Mouse (Mus musculus): ENCODE data around the gene Runx2. TPM values are rescaled to one million over a fixed set of nuclear protein-coding genes. Genes with fewer than 3 reads are reported as not detected.

Runx2 gene
- polyA plus RNA-seq, 1 experiment from 2014 or later: 14.0 TPM

GRCm38 (mm10) chr17:44479918-44480317 is 334.7 kb downstream of the Runx2 start:
- no peak for ATAC-seq

GRCm38 (mm10) chr17:44479491-44479890 is 335.1 kb downstream of the Runx2 start:
- in situ Hi-C loops (cut with MboI; ENCODE audit: low pct_unique_long_range_greater_than_20kb): no loop called here
- POLR2A ChIA-PET: no interaction called here
- CTCF ChIA-PET: interaction anchor here (1.0 kb wide), 1 partner anchor 11 kb away, joined by 3 read pairs; no protein-coding TSS in a partner anchor
- DNase-seq (ENCODE audit: low read depth, low spot score) (no peak), ATAC-seq (no peak)
- H3K27me3 ChIP-seq: no peaks in the 10 kb centered on the region
- TF ChIP-seq CTCF (IDR thresholded peaks at IDR 0.05): no peak

More at GRCm38 (mm10) chr17:44479918-44480317, 334.7 kb downstream of the Runx2 start:
- ChIA-PET POLR2A (no interaction called here), CTCF (no interaction called here)
- DNase-seq (ENCODE audit: low read depth, low spot score): no peak
- in situ Hi-C loops (cut with MboI; ENCODE audit: low pct_unique_long_range_greater_than_20kb): no loop called here
- no peaks in the 10 kb centered on the region for H3K27me3 ChIP-seq
- TF ChIP-seq CTCF (IDR thresholded peaks at IDR 0.05): no peak

GRCm38 (mm10) chr17:44475910-44476309 is 338.7 kb downstream of the Runx2 start:
- ChIA-PET CTCF (no interaction called here), POLR2A (interaction anchor here (1.4 kb wide), 1 partner anchor 24 kb away, joined by 3 read pairs; no protein-coding TSS in a partner anchor)
- ATAC-seq (no peak), DNase-seq (ENCODE audit: low read depth, low spot score) (no peak)
- no peaks in the 10 kb centered on the region for H3K27me3 ChIP-seq
- in situ Hi-C loops (cut with MboI; ENCODE audit: low pct_unique_long_range_greater_than_20kb): no loop called here
- no peak for TF ChIP-seq CTCF (IDR thresholded peaks at IDR 0.05)

GRCm38 (mm10) chr17:44474280-44474679 is 340.3 kb downstream of the Runx2 start:
- in situ Hi-C loops (cut with MboI; ENCODE audit: low pct_unique_long_range_greater_than_20kb): no loop called here
- H3K27me3 ChIP-seq: no peaks in the 10 kb centered on the region
- no peak for TF ChIP-seq CTCF (IDR thresholded peaks at IDR 0.05)
- ATAC-seq: no peak
- ChIA-PET POLR2A (no interaction called here), CTCF (interaction anchor here (1.1 kb wide), 1 partner anchor 20 kb away, joined by 3 read pairs; no protein-coding TSS in a partner anchor)
- DNase-seq (ENCODE audit: low read depth, low spot score): no peak

- H3K27me3 ChIP-seq: no peaks in the 10 kb centered on the region
- POLR2A ChIA-PET: interaction anchor here (0.6 kb wide), 1 partner anchor 26 kb away, joined by 3 read pairs; no protein-coding TSS in a partner anchor
- no peak for TF ChIP-seq CTCF (IDR thresholded peaks at IDR 0.05)
- CTCF ChIA-PET: no interaction called here
- ATAC-seq (no peak), DNase-seq (ENCODE audit: low read depth, low spot score) (no peak)
- in situ Hi-C loops (cut with MboI; ENCODE audit: low pct_unique_long_range_greater_than_20kb): no loop called here
Measured at GRCm38 (mm10) chr17:44472695-44473094, 341.9 kb downstream of the Runx2 start.

GRCm38 (mm10) chr17:44463679-44464078 is 350.9 kb downstream of the Runx2 start:
- in situ Hi-C loops (cut with MboI; ENCODE audit: low pct_unique_long_range_greater_than_20kb): no loop called here
- DNase-seq (ENCODE audit: low read depth, low spot score) (no peak), ATAC-seq (no peak)
- no peaks in the 10 kb centered on the region for H3K27me3 ChIP-seq
- ChIA-PET CTCF (no interaction called here), POLR2A (no interaction called here)
- TF ChIP-seq CTCF (IDR thresholded peaks at IDR 0.05): no peak

GRCm38 (mm10) chr17:44460156-44460555 is 354.4 kb downstream of the Runx2 start:
- H3K27me3 ChIP-seq: no peaks in the 10 kb centered on the region
- ATAC-seq (no peak), DNase-seq (ENCODE audit: low read depth, low spot score) (no peak)
- in situ Hi-C loops (cut with MboI; ENCODE audit: low pct_unique_long_range_greater_than_20kb): no loop called here
- CTCF ChIA-PET: interaction anchor here (1.5 kb wide), 1 partner anchor 8 kb away, joined by 3 read pairs; no protein-coding TSS in a partner anchor
- POLR2A ChIA-PET: no interaction called here
- no peak for TF ChIP-seq CTCF (IDR thresholded peaks at IDR 0.05)

- ATAC-seq (no peak), DNase-seq (ENCODE audit: low read depth, low spot score) (no peak)
- in situ Hi-C loops (cut with MboI; ENCODE audit: low pct_unique_long_range_greater_than_20kb): loop anchor here (5.0 to 10.0 kb wide), 4 partner anchors 278 to 918 kb away; no protein-coding TSS in a partner anchor
- TF ChIP-seq CTCF (IDR thresholded peaks at IDR 0.05): no peak
- no peaks in the 10 kb centered on the region for H3K27me3 ChIP-seq
- ChIA-PET CTCF (interaction anchor here (1.5 kb wide), 1 partner anchor 10 kb away, joined by 3 read pairs; no protein-coding TSS in a partner anchor), POLR2A (interaction anchor here (0.6 kb wide), 1 partner anchor 391 kb away, joined by 3 read pairs; no protein-coding TSS in a partner anchor)
Measured at GRCm38 (mm10) chr17:44459029-44459428, 355.6 kb downstream of the Runx2 start.

GRCm38 (mm10) chr17:44456696-44457095 is 357.9 kb downstream of the Runx2 start:
- in situ Hi-C loops (cut with MboI; ENCODE audit: low pct_unique_long_range_greater_than_20kb): loop anchor here (5.0 to 10.0 kb wide), 4 partner anchors 281 to 921 kb away; no protein-coding TSS in a partner anchor
- DNase-seq (ENCODE audit: low read depth, low spot score) (no peak), ATAC-seq (no peak)
- no peaks in the 10 kb centered on the region for H3K27me3 ChIP-seq
- POLR2A ChIA-PET: no interaction called here
- TF ChIP-seq CTCF (IDR thresholded peaks at IDR 0.05): no peak
- CTCF ChIA-PET: interaction anchor here (1.3 to 1.8 kb wide), 5 partner anchors 10 to 918 kb away, joined by 3 to 6 read pairs (median 4); no protein-coding TSS in a partner anchor

- POLR2A ChIA-PET: no interaction called here
- CTCF ChIA-PET: interaction anchor here (0.7 to 1.8 kb wide), 15 partner anchors 11 to 943 kb away, joined by 3 to 6 read pairs (median 3); no protein-coding TSS in a partner anchor
- TF ChIP-seq CTCF (IDR thresholded peaks at IDR 0.05): peak; percentile 94
- no peaks in the 10 kb centered on the region for H3K27me3 ChIP-seq
- in situ Hi-C loops (cut with MboI; ENCODE audit: low pct_unique_long_range_greater_than_20kb): loop anchor here (5.0 to 10.0 kb wide), 4 partner anchors 281 to 921 kb away; no protein-coding TSS in a partner anchor
- no peak for DNase-seq (ENCODE audit: low read depth, low spot score)
- peak; percentile 69 for ATAC-seq
Measured at GRCm38 (mm10) chr17:44455681-44456600, 358.7 kb downstream of the Runx2 start.

Measured in Patski (cell line).